Mouse (Mus musculus) embryonic facial prominence, embryonic 13.5 days (tissue): ENCODE measurements around the gene Zfp865. TPM values are rescaled to one million over a fixed set of nuclear protein-coding genes. Genes with fewer than 3 reads are reported as not detected.
"Not testable (repeated sequence)": the region's sequence is repeated elsewhere in the genome, so short reads cannot be mapped to it uniquely, and the experiment has no call there.

ENCODE experiments used
- ATAC-seq: fragments of 200-750 bp; cut with Nextera tagmentation; 2 replicates; pipeline ENCODE4 v1.8.0; 2017; ENCODE audit warnings: low read depth; ENCODE audit not compliant: insufficient number of reproducible peaks, insufficient read depth, low FRiP score, low TSS enrichment
- H3K27ac ChIP-seq: fragments of 300-500 bp; sonication (generic); 2 replicates; pipeline ENCODE4 v1.5.1; 2015; ENCODE audit warnings: moderate library complexity, mild to moderate bottlenecking, inconsistent platforms
- H3K27me3 ChIP-seq: fragments of 300-500 bp; sonication (generic); 2 replicates; pipeline ENCODE4 v1.6.1; 2015; ENCODE audit warnings: mild to moderate bottlenecking, inconsistent platforms
- H3K36me3 ChIP-seq: fragments of 300-500 bp; sonication (generic); 2 replicates; pipeline ENCODE4 v1.6.1; 2015; ENCODE audit warnings: mild to moderate bottlenecking, inconsistent platforms
- H3K4me1 ChIP-seq: fragments of 300-500 bp; sonication (generic); 2 replicates; pipeline ENCODE4 v1.6.1; 2015; ENCODE audit warnings: inconsistent platforms
- H3K4me2 ChIP-seq: fragments of 300-500 bp; sonication (generic); 2 replicates; pipeline ENCODE4 v1.6.1; 2015; ENCODE audit warnings: moderate library complexity, mild to moderate bottlenecking, inconsistent platforms
- H3K4me3 ChIP-seq: fragments of 300-500 bp; sonication (generic); 2 replicates; pipeline ENCODE4 v1.5.1; 2015; ENCODE audit warnings: mild to moderate bottlenecking, inconsistent platforms
- H3K9ac ChIP-seq: fragments of 300-500 bp; sonication (generic); 2 replicates; pipeline ENCODE4 v1.6.1; 2015; ENCODE audit warnings: mild to moderate bottlenecking, inconsistent platforms
- H3K9me3 ChIP-seq: fragments of 300-500 bp; sonication (generic); 2 replicates; pipeline ENCODE4 v1.6.1; 2016; ENCODE audit warnings: inconsistent platforms
- WGBS: fragments of 180-500 bp; shearing (Covaris S2); methylation state at CpG from one replicate; pipeline ENCODE4 v1.1.7; 2015; ENCODE audit warnings: mixed read lengths; 5-methylcytosine and 5-hydroxymethylcytosine counted together
- polyA plus RNA-seq: library from polyadenylated mRNA; unstranded; fragments of >200 nt; fragmentation: Nextera tagmentation; extraction: Ambion mirVana; gene quantifications from 2 replicates; pipeline ENCODE4 v1.2.1, GENCODE M21; 2015

Zfp865 gene
- polyA plus RNA-seq, 1 experiment from 2014 or later, result 7.9 TPM

- Histone ChIP-seq H3K27me3 (peaks cover 17% of the 10 kb centered on the region), H3K4me1 (peaks cover 28% of the 10 kb centered on the region), H3K4me2 (peak within 1 kb of the TSS; percentile 81), H3K4me3 (peak within 1 kb of the TSS; percentile 64), H3K27ac (peak within 1 kb of the TSS; percentile 69), H3K9me3 (peaks cover 21% of the 10 kb centered on the region; the same call in 1 of the 2 replicates), H3K9ac (peak within 1 kb of the TSS; percentile 92), H3K36me3 (peaks cover 32% of the 10 kb centered on the region)
- ATAC-seq, result peak; percentile 82
- 6% methylated on average over 16 of the region's 26 CpGs for WGBS
Measured at GRCm38 (mm10) chr7:4996003-4996895, 23.9 kb upstream of the Zfp865 start, which contains the start of gene Zfp579. Gene Zfp579 (minus strand): TSS chr7:4996158.

- Histone ChIP-seq H3K4me2 (peak overlapping the region; percentile 81), H3K9ac (peak overlapping the region; percentile 92; the same call in 1 of the 2 replicates), H3K27me3 (peaks cover 17% of the 10 kb centered on the region), H3K36me3 (peaks cover 25% of the 10 kb centered on the region), H3K4me1 (peaks cover 28% of the 10 kb centered on the region), H3K4me3 (peak overlapping the region; percentile 64), H3K27ac (peak overlapping the region; percentile 69), H3K9me3 (peaks cover 15% of the 10 kb centered on the region; the same call in 1 of the 2 replicates)
- no peak for ATAC-seq
- WGBS, result 49% methylated on average over 8 of the region's 8 CpGs
Measured at GRCm38 (mm10) chr7:4996934-4997333, 23.2 kb upstream of the Zfp865 start.

- Histone ChIP-seq H3K4me1 (peaks cover 13% of the 10 kb centered on the region), H3K4me3 (no peak overlapping the region), H3K9ac (no peak overlapping the region), H3K27me3 (no peaks in the 10 kb centered on the region; the same call in 1 of the 2 replicates), H3K9me3 (no peaks in the 10 kb centered on the region), H3K4me2 (no peak overlapping the region), H3K27ac (no peak overlapping the region), H3K36me3 (no peaks in the 10 kb centered on the region)
- WGBS, result 63% methylated on average over 2 of the region's 2 CpGs
- ATAC-seq, result no peak
Measured at GRCm38 (mm10) chr7:4999876-5000275, 20.3 kb upstream of the Zfp865 start.

- H3K9ac ChIP-seq, H3K4me2 ChIP-seq, H3K4me3 ChIP-seq, H3K27me3 ChIP-seq, H3K4me1 ChIP-seq, H3K27ac ChIP-seq, H3K9me3 ChIP-seq, ATAC-seq: not testable (repeated sequence)
- 59% methylated on average over 8 of the region's 8 CpGs for WGBS
- peaks cover 19% of the 10 kb centered on the region for H3K36me3 ChIP-seq
Measured at GRCm38 (mm10) chr7:5002876-5003275, 17.3 kb upstream of the Zfp865 start.

GRCm38 (mm10) chr7:5008229-5008628 lies 11.9 kb upstream of the Zfp865 start:
- 97% methylated on average over 26 of the region's 26 CpGs for WGBS
- Histone ChIP-seq H3K27ac (no peak overlapping the region), H3K4me3 (no peak overlapping the region), H3K4me2 (no peak overlapping the region), H3K9ac (no peak overlapping the region), H3K27me3 (no peaks in the 10 kb centered on the region), H3K36me3 (peaks cover 70% of the 10 kb centered on the region), H3K9me3 (0 out of 2 replicates have a peak, but pooled peaks cover 6% of the 10 kb centered on the region), H3K4me1 (peaks cover 2% of the 10 kb centered on the region; the same call in 1 of the 2 replicates)
- 0 out of 2 replicates have a peak, but pooled peaks have one; percentile 26 for ATAC-seq

- Histone ChIP-seq H3K9ac (no peak overlapping the region), H3K4me2 (peak overlapping the region; percentile 64), H3K27me3 (no peaks in the 10 kb centered on the region), H3K9me3 (no peaks in the 10 kb centered on the region), H3K4me3 (peak overlapping the region; percentile 56), H3K4me1 (peaks cover 10% of the 10 kb centered on the region), H3K27ac (no peak overlapping the region), H3K36me3 (peaks cover 57% of the 10 kb centered on the region)
- 93% methylated on average over 27 of the region's 27 CpGs for WGBS
- no peak for ATAC-seq
Measured at GRCm38 (mm10) chr7:5012681-5013513, 7.3 kb upstream of the Zfp865 start.

- Histone ChIP-seq H3K9me3 (no peaks in the 10 kb centered on the region), H3K4me1 (peaks cover 17% of the 10 kb centered on the region), H3K4me3 (peak within 1 kb of the TSS; percentile 56), H3K9ac (peak within 1 kb of the TSS; percentile 79), H3K27me3 (no peaks in the 10 kb centered on the region), H3K4me2 (peak within 1 kb of the TSS; percentile 64), H3K36me3 (peaks cover 41% of the 10 kb centered on the region), H3K27ac (peak within 1 kb of the TSS; percentile 98)
- ATAC-seq, result peak; percentile 82
- under 1% methylated on average over 42 of the region's 42 CpGs for whole genome bisulfite sequencing
Measured at GRCm38 (mm10) chr7:5014251-5015117, 5.7 kb upstream of the Zfp865 start, which contains the start of the genes Zfp524 and Fiz1. Gene Zfp524 (plus strand): TSS chr7:5014415. Gene Fiz1 (minus strand): TSS chr7:5014697.

- H3K36me3 ChIP-seq, result peaks cover 32% of the 10 kb centered on the region
- under 1% methylated on average over 62 of the region's 76 CpGs for WGBS
- ATAC-seq, result peak; percentile 74
- H3K4me2 ChIP-seq, result peak within 1 kb of the TSS; percentile 64
- peak within 1 kb of the TSS; percentile 79 for H3K9ac ChIP-seq
- peak within 1 kb of the TSS; percentile 56 for H3K4me3 ChIP-seq
- peak within 1 kb of the TSS; percentile 98 for H3K27ac ChIP-seq
- peaks cover 17% of the 10 kb centered on the region for H3K4me1 ChIP-seq
- no peaks in the 10 kb centered on the region for H3K27me3 ChIP-seq
- H3K9me3 ChIP-seq, result no peaks in the 10 kb centered on the region
Measured at GRCm38 (mm10) chr7:5015118-5016001, 4.8 kb upstream of the Zfp865 start, which contains the start of gene Gm44973. Gene Gm44973 (plus strand): TSS chr7:5015496.

- 64% methylated on average over 3 of the region's 3 CpGs for WGBS
- Histone ChIP-seq H3K4me3 (peak overlapping the region; percentile 56), H3K4me2 (peak overlapping the region; percentile 64), H3K9ac (peak overlapping the region; percentile 75), H3K4me1 (peaks cover 17% of the 10 kb centered on the region), H3K9me3 (no peaks in the 10 kb centered on the region), H3K27me3 (no peaks in the 10 kb centered on the region), H3K36me3 (peaks cover 25% of the 10 kb centered on the region), H3K27ac (peak overlapping the region; percentile 98)
- ATAC-seq, result no peak
Measured at GRCm38 (mm10) chr7:5016057-5016456, 4.1 kb upstream of the Zfp865 start.

- Histone ChIP-seq H3K4me2 (no peak overlapping the region), H3K9me3 (no peaks in the 10 kb centered on the region), H3K4me1 (peaks cover 24% of the 10 kb centered on the region), H3K9ac (no peak overlapping the region), H3K27ac (no peak overlapping the region), H3K36me3 (peaks cover 21% of the 10 kb centered on the region), H3K27me3 (no peaks in the 10 kb centered on the region), H3K4me3 (no peak overlapping the region)
- ATAC-seq, result no peak
- WGBS, result 98% methylated on average over 2 of the region's 2 CpGs
Measured at GRCm38 (mm10) chr7:5016920-5017319, 3.3 kb upstream of the Zfp865 start.
